Mouse (Mus musculus) lung, postnatal 14 days (tissue): Measurements from ENCODE around the gene B4galnt1.
"Not testable (repeated sequence)": the region's sequence is repeated elsewhere in the genome, so short reads cannot be mapped to it uniquely, and the experiment has no call there.

ENCODE experiments used
- DNase-seq: peaks from one replicate; pipeline ENCODE4 v3.0.0; 2021

Gene B4galnt1

GRCm38 (mm10) chr10:127164631-127165353 lies at the start of gene B4galnt1:
Gene B4galnt1, plus strand, starts transcription at chr10:127165225.
- DNase-seq, result peak; percentile 76

- DNase-seq, result no peak
Observed at GRCm38 (mm10) chr10:127118470-127118869, 46.6 kb upstream of the B4galnt1 start.

- DNase-seq, result no peak
Observed at GRCm38 (mm10) chr10:127119229-127119628, 45.8 kb upstream of the B4galnt1 start.

- DNase-seq, result no peak
Observed at GRCm38 (mm10) chr10:127120301-127121065, 44.5 kb upstream of the B4galnt1 start.

GRCm38 (mm10) chr10:127121066-127121477 lies 44.0 kb upstream of the B4galnt1 start, which contains the start of gene Os9:
Gene Os9, minus strand, starts transcription at chr10:127121131.
- peak; percentile 97 for DNase-seq

GRCm38 (mm10) chr10:127122018-127122417 lies 43.0 kb upstream of the B4galnt1 start:
- no peak for DNase-seq

GRCm38 (mm10) chr10:127122784-127123435 lies 42.1 kb upstream of the B4galnt1 start:
- no peak for DNase-seq

DNA sequence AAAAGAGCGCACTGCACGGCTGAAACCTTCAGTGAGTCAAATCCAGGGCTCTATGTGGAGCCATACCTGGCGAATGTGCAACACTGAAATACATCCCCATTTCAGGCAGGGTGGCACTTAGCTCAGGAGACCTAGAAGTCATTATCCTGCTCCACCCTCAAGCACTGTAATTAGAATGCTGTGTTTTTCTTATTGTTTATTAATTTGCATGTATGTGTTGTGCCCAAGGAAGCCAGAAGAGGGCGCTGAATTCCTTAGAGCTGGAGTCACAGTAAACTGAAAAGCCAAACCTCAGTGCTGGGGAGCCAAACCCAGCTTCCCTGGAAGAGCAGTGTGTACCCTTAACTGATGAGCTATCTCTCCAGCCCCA lies 41.6 kb upstream of the B4galnt1 start:
- DNase-seq, result peak; percentile 78

DNA sequence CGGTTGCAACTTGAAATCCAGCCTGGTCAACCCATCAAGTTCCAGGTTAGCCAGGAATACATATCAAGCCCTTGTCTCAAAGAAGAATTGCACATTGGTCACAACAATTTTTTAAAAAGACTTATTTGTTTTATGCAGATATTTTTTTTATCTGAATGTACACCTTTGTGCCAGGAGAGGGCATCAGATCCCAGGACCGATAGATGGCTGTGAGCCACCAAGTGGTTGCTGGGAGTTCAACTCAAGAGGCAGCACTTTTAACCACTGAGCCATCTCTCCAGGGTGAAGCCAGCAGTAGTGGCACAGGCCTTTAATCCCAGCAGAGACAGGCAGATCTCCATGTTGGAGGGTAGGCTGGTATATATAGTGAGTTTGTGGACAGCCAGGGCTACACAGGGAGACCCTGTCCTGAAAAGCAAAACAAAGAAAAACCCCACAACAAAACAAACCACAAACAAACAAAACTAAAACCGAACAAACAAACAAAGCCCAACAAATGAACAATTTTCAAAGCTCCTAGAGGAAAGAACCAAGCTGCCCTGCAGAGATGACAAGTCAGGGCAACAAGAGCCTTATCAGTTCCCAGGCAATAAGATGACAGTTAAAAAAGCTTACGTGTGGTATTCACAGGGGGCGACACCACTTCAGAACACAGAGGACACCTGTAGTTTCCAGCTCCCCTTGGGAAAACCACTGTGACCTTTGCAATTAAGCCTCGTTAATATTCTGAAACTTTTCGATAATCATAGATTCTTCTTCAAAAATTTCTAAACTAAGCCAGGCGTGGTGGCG lies 39.6 kb upstream of the B4galnt1 start:
- DNase-seq, result peak; percentile 36

- no peak for DNase-seq
Observed at GRCm38 (mm10) chr10:127126579-127126978, 38.4 kb upstream of the B4galnt1 start.

DNA sequence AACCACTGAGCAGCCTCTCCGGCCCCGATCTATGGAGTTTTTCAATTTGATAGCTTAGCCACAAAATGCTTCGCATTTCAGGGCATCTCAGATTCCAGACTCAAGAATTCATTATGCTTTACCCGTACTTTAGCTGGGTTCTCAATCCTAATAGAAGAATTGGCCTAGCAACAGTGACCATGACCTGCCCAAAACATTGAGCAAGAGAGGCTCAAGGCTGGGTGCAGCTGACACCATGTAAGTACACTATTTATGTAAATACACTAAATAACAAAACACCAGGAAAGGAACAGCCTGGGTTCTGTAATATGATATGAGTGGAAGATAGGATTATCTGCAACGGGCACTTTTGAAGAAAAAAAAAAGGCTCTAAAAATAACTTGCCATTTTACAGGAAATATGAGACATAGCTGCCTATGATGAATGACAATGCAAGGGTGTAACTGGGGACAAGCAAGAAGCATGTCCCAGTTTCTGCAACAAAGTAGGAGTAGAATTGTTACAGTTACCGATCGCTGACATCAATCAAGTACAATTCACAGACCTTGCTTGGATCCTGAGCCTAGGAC lies 37.2 kb upstream of the B4galnt1 start:
- no peak for DNase-seq

GRCm38 (mm10) chr10:127129431-127129830 lies 35.6 kb upstream of the B4galnt1 start:
- DNase-seq, result no peak

DNA sequence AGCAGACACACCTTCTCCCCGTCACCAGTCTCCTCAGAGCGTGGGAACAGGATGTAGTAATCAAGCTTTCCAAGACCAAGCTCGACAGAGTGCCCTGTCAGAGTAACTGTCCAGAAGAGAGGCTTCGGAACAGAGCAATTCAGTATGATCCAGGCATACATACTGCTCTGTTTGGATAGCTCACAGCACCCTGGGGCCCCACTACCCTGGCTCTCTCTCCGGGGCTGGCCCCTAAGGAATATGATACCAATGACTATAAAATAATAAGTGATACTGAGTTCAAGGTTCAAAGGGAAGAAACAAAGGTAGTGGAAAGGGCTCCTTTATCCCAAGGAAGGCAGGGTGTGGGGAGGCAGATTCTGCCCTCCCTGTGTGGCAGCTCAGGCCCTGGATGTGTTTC lies 32.6 kb upstream of the B4galnt1 start:
- DNase-seq, result no peak

GRCm38 (mm10) chr10:127134394-127135035 lies 30.5 kb upstream of the B4galnt1 start:
- not testable (repeated sequence) for DNase-seq

DNA sequence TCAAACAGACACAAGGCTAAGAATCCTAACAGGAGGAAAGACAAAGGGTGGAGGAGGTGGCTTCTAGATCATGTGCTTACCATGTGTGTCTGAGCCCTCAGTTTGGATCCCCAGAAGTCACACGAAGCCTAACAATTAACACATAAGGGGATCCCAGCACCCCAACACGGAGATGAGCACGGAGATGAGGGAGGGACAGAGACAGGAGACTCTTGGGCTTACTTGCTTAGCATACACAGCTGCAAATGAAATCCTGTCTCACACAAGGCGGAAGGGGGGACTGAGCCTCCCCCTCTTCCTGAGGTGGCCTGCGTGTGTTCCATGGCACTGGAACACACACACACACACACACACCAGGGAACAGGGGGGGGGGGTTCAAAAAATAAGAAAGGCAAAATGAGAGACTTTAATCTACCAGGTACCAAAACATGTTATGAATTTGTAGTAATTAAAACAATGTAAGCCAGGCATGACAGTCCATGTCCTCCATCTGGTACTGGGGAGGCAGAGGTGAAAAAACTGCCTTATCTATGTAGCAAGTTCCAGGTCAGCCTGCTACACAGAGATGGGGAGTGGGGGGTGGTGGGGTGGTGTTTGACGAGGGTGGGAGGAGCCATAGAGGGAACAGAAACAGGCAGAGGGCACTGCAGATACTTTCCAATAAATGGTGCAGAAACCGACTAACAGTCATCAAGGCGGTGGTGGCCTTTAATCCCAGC lies 29.7 kb upstream of the B4galnt1 start:
- DNase-seq, result no peak

DNA sequence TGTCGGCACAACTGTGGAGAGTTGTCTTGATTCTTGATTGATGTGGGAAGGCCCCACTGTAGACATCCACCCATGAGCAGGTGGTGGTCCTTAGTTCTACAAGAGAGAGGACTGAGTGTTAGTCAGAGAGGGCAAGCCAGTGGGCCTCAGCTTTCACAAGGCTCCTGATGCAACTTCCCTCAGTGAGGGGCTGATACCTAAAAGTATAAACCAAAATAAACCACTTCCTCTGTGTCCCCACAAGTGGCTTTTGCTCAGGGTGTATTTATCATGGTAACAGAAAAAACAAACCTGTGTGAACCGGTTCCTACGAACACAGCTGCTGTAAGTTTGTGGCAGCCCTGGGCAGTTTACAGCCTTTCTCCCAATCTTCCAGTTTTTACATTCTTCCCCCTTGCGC lies 28.5 kb upstream of the B4galnt1 start:
- DNase-seq, result no peak

GRCm38 (mm10) chr10:127137896-127138295 lies 27.1 kb upstream of the B4galnt1 start:
- no peak for DNase-seq

GRCm38 (mm10) chr10:127138328-127139141 lies 26.5 kb upstream of the B4galnt1 start:
- DNase-seq, result no peak

GRCm38 (mm10) chr10:127140971-127141370 lies 24.1 kb upstream of the B4galnt1 start:
- DNase-seq, result no peak

- DNase-seq, result no peak
Observed at GRCm38 (mm10) chr10:127141500-127141899, 23.5 kb upstream of the B4galnt1 start.
